Mouse (Mus musculus): Measurements from ENCODE around the gene Rgl1.

The Rgl1 gene

GRCm38 (mm10) chr1:152612535-152613157 lies 153.5 kb downstream of the Rgl1 start:
- DNase-seq: no peak

DNA sequence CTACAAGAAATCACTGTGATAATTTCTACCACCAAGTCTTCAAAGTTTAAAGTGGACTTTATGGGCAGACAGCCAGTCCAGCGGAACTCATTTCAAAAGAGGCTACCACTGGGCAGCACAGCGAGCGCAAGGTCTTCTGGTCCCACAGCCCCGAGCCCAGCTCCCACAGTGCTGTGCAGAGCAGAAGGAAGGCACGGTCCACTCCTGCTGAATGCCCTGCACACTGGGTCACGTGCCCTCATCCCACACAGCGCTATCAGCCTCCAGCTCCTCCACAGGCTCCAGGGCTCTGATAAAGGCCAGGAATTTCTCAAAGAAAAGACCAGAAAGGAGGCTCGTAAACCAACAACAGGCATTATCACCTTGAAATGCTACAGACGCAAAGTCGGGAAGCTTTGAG lies 156.6 kb downstream of the Rgl1 start:
- DNase-seq: no peak

- DNase-seq: no peak
These were observed 157.1 kb downstream of the Rgl1 start for GRCm38 (mm10) chr1:152609006-152609405.

- no peak for DNase-seq
These were observed 158.4 kb downstream of the Rgl1 start for GRCm38 (mm10) chr1:152607765-152608164.

- DNase-seq: no peak
These were observed 159.4 kb downstream of the Rgl1 start for GRCm38 (mm10) chr1:152606727-152607126.

GRCm38 (mm10) chr1:152605895-152606625 lies 160.1 kb downstream of the Rgl1 start:
- DNase-seq: no peak

DNA sequence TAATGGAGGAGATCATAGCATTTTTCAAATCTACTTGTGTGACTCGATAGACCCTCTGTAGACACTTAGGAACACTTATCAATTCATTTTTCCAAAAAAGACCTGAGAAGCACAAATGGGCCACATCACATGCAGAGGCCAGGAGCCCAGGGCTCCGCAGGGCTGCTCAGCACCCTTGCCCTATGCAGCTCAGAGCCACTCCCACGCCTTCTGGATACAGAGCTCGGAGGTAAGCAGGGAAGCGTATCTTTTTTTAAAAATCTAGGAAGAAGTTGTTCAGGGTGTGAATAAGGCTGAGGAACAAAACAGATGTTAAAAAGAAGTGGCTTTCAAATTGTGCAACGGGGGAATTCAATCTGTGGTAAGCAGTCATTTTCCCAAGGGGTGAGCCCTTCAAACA lies 162.0 kb downstream of the Rgl1 start:
- no peak for DNase-seq

- DNase-seq: no peak
These were observed 162.5 kb downstream of the Rgl1 start for GRCm38 (mm10) chr1:152603628-152604027.

GRCm38 (mm10) chr1:152600494-152600893 lies 165.7 kb downstream of the Rgl1 start:
- no peak for DNase-seq

- DNase-seq: no peak
These were observed 166.8 kb downstream of the Rgl1 start for GRCm38 (mm10) chr1:152599347-152599746.

- DNase-seq: no peak
These were observed 171.5 kb downstream of the Rgl1 start for GRCm38 (mm10) chr1:152594690-152595089.

GRCm38 (mm10) chr1:152593831-152594549 lies 172.2 kb downstream of the Rgl1 start:
- DNase-seq: no peak

GRCm38 (mm10) chr1:152593382-152593781 lies 172.8 kb downstream of the Rgl1 start:
- DNase-seq: no peak

- no peak for DNase-seq
These were observed 173.5 kb downstream of the Rgl1 start for GRCm38 (mm10) chr1:152592609-152593008.

DNA sequence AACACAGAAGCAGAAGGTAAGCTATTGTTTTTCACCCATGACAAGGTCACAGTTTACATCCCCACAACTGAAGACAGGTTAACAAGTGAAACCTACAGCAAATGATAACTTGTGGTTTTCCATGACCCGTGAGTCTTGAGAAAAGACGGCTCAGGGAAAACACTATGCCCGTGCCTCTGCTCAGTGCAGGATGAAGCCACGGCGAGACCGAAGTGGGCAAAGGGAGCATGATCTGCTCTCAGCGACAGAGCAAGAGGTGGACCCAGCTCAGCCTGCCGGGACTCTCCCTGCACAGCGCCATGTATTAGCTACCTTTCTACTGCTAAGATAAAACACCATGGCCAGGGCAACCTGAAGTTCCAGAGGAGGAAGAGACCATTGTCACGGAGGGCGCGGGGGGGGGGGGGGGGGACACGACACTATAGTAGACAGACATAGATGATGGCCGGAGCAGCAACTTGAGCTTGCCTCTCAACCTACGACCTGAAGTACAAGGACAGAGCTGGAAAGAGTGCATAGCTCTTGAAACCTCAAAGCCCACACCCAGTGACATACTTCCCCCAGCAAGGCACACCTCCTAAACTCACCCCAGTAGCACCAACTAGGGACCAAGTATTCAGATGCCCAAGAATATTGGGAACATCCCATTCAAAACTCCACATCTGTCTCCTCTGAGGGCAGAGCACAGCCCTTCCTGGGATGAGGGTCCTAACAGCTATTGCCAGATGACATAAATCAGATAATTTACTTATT lies 174.2 kb downstream of the Rgl1 start:
- DNase-seq: no peak

- no peak for DNase-seq
These were observed 175.8 kb downstream of the Rgl1 start for GRCm38 (mm10) chr1:152590321-152590720.

DNA sequence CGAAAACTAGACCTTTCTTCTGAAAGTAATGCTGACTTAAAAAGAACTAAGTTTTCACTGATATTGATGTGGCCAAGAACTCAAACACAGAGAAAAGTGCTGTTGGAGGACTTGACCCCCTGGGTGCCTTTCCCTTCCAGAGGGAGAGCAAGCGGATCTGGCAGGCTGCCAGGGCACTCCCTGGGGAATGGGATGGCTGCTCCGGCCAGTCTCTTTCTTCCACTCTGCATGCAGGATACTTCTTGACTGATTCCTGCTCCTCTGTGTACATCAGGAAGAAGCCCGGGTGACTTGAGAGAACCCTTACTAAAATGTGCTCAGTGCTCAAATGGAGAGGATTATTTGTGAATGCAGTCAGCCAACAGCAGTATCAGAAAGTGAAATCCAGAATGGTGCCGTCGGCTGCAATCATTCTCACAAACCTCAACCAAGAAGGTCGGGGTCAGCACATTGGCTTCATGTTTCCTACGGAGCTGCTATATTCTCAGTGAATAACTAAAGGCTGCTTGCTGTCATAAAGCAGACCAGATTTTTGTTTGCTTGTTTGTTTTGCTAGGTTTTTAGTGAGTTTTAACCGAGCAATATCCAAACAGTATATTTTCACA lies 176.7 kb downstream of the Rgl1 start:
- DNase-seq: peak; percentile 9

- no peak for DNase-seq
These were observed 178.7 kb downstream of the Rgl1 start for GRCm38 (mm10) chr1:152587431-152587830.

- DNase-seq: no peak
These were observed 180.7 kb downstream of the Rgl1 start for GRCm38 (mm10) chr1:152585385-152585984.

GRCm38 (mm10) chr1:152584933-152585332 lies 181.2 kb downstream of the Rgl1 start:
- DNase-seq: no peak

DNA sequence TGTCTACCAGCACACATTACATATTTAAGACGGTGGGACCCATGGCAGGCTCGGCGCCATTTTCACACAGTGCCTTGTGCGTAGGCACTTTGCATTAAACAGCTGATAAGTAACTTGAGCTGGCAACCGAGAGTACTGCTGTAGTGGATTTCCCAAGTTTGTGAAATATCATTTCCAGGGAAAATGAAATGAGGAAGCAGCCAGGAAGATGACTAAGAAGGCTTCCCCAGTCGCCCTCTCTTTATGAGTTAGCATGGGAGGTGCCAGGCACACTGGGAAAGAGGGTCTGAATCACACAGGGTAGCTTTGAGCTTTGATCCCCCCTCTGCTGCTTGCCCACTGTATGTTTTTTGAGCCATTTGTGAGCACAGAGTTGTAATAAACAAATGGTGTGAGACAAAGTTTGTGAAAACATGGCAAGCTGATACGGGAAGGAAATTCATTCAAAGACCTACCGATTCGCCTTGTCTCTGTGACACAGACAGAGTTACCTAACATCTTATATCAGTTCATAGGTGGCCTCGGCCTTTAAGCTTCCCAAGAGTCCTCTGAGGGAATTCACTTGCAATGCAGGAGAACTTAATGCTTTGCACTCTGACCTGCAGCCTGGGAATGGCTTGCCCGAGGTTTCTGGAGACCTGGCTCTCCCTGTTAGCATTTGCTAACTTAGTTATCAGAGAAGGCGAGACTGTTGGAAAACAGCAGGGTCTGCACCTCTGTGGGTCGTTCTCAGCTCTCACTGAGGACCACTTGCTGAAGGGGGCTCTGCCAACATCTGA lies 184.8 kb downstream of the Rgl1 start:
- DNase-seq: no peak

GRCm38 (mm10) chr1:152578944-152579343 lies 187.2 kb downstream of the Rgl1 start:
- no peak for DNase-seq

Data from cerebellum, adult 8-10 months (tissue).